Mouse (Mus musculus): ENCODE measurements around the gene Pgpep1. TPM values are rescaled to one million over a fixed set of nuclear protein-coding genes. Genes with fewer than 3 reads are reported as not detected.

Pgpep1 gene
- 33.7 and 37.3 TPM in 2 replicates for polyA plus RNA-seq (2015; fragmentation: Nextera tagmentation; extraction: Ambion mirVana)

- peaks cover 24% of the 10 kb centered on the region for H3K36me3 ChIP-seq
- peak; percentile 59 for ATAC-seq (ENCODE audit: extremely low read depth, insufficient number of reproducible peaks, low FRiP score, low TSS enrichment)
- H3K27ac ChIP-seq (replicated peaks): peak within 1 kb of the TSS; percentile 85
- H3K4me3 ChIP-seq: peak within 1 kb of the TSS; percentile 82
- H3K9ac ChIP-seq: peak within 1 kb of the TSS; percentile 91
- H3K4me2 ChIP-seq: peak within 1 kb of the TSS; percentile 97
- H3K9me3 ChIP-seq: no peaks in the 10 kb centered on the region
- under 1% methylated on average over 14 of the region's 14 CpGs for WGBS
- peaks cover 25% of the 10 kb centered on the region for H3K4me1 ChIP-seq
- H3K27me3 ChIP-seq (replicated peaks): no peaks in the 10 kb centered on the region
Observed at GRCm38 (mm10) chr8:70660273-70660725, at the start of gene Pgpep1. Gene Pgpep1 (minus strand): TSS chr8:70660388.

- Histone ChIP-seq H3K9me3 (no peaks in the 10 kb centered on the region), H3K27ac (replicated peaks) (no peak overlapping the region), H3K4me1 (no peaks in the 10 kb centered on the region), H3K9ac (no peak overlapping the region), H3K36me3 (no peaks in the 10 kb centered on the region), H3K27me3 (replicated peaks) (0 out of 2 replicates have a peak, but pooled peaks cover 13% of the 10 kb centered on the region), H3K4me3 (no peak overlapping the region), H3K4me2 (no peak overlapping the region)
- 82% methylated on average over 9 of the region's 9 CpGs for WGBS
- ATAC-seq (ENCODE audit: extremely low read depth, insufficient number of reproducible peaks, low FRiP score, low TSS enrichment): no peak; the same call in 1 of the 2 replicates
Observed at GRCm38 (mm10) chr8:70709794-70710193, 49.6 kb upstream of the Pgpep1 start.

DNA sequence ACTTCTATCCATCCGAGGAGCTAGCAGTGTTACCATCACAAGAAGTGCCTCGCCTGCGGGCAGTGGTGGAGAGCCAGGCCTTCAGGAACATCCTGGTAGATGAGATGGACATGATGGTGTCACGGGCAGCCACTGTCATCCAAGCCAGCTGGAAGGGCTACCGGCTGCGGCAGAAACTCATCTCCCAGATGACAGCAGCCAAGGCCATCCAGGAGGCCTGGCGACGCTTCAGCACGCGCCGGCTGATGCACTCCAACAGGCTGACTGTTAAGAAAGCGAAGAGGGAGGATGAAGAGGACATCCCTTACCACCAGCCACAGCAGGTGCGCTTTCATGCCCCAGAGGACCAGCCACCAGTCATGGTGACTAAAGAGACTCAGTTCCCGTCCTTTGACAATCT is 48.1 kb upstream of the Pgpep1 start:
- H3K9me3 ChIP-seq: no peaks in the 10 kb centered on the region
- H3K4me3 ChIP-seq: no peak overlapping the region
- no peak overlapping the region for H3K27ac ChIP-seq (replicated peaks)
- H3K4me1 ChIP-seq: 0 out of 2 replicates have a peak, but pooled peaks cover under 1% of the 10 kb centered on the region
- 0 out of 2 replicates have a peak overlapping the region, but pooled peaks have one; percentile 47 for H3K9ac ChIP-seq
- H3K27me3 ChIP-seq (replicated peaks): 0 out of 2 replicates have a peak, but pooled peaks cover 8% of the 10 kb centered on the region
- no peak overlapping the region for H3K4me2 ChIP-seq
- ATAC-seq (ENCODE audit: extremely low read depth, insufficient number of reproducible peaks, low FRiP score, low TSS enrichment): no peak
- WGBS: 78% methylated on average over 14 of the region's 14 CpGs
- H3K36me3 ChIP-seq: peaks cover 4% of the 10 kb centered on the region

DNA sequence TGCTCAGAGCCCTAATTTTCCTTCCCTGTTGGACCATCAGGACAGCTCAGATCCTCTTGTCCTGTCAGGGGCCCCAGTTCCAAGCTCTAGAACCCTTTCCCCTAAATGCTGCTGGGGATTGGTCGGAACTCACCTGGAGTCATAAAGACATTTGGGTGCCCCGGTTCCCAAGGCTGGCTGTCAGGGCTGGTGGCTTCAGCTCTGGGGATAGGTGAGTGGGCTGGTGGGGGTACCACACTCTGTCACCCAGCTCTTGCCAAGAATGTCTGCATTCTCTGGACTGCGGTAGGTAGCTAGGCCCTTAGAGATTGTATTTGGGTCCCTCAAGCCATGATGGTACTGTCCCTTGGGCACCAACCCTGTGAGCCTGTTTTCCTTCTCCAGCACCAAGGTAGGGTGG is 43.1 kb upstream of the Pgpep1 start, which contains the start of gene Iqcn:
TSS of gene Iqcn (plus strand) at position 171 of the 400 bp plus-strand sequence.
- WGBS: 80% methylated on average over 3 of the region's 3 CpGs
- ATAC-seq (ENCODE audit: extremely low read depth, insufficient number of reproducible peaks, low FRiP score, low TSS enrichment): no peak
- Histone ChIP-seq H3K4me2 (peak within 1 kb of the TSS; percentile 87), H3K36me3 (peaks cover 28% of the 10 kb centered on the region), H3K27ac (replicated peaks) (peak within 1 kb of the TSS; percentile 40; the same call in 1 of the 2 replicates), H3K9ac (peak within 1 kb of the TSS; percentile 58), H3K4me1 (peaks cover 26% of the 10 kb centered on the region), H3K9me3 (no peaks in the 10 kb centered on the region), H3K27me3 (replicated peaks) (no peaks in the 10 kb centered on the region), H3K4me3 (no peak within 1 kb of the TSS; the same call in 1 of the 2 replicates)

DNA sequence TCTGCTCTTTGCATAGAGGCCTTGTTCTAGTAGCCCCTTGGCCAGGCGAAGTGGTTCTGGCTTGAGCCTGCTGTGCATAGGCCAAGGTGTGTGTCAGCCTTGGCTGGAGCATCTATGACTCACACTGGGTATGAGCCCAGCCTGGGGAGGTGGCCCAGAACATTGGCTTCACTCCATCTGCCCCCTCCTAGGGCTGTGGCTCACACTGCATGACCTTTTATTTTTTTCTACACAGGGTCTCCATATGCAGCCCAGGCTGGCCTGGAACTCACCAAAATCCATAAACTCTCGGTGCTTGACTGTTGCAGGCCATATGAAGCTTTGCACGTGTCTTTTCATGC is 42.6 kb upstream of the Pgpep1 start:
- no peaks in the 10 kb centered on the region for H3K27me3 ChIP-seq (replicated peaks)
- WGBS: 62% methylated on average over 3 of the region's 3 CpGs
- H3K9ac ChIP-seq: peak overlapping the region; percentile 58
- H3K4me1 ChIP-seq: peaks cover 30% of the 10 kb centered on the region
- H3K36me3 ChIP-seq: peaks cover 28% of the 10 kb centered on the region
- peak overlapping the region; percentile 87; the same call in 1 of the 2 replicates for H3K4me2 ChIP-seq
- H3K9me3 ChIP-seq: no peaks in the 10 kb centered on the region
- H3K4me3 ChIP-seq: no peak overlapping the region; the same call in 1 of the 2 replicates
- no peak for ATAC-seq (ENCODE audit: extremely low read depth, insufficient number of reproducible peaks, low FRiP score, low TSS enrichment)
- peak overlapping the region; percentile 40; the same call in 1 of the 2 replicates for H3K27ac ChIP-seq (replicated peaks)

GRCm38 (mm10) chr8:70701982-70702841 is 42.0 kb upstream of the Pgpep1 start:
- no peak for ATAC-seq (ENCODE audit: extremely low read depth, insufficient number of reproducible peaks, low FRiP score, low TSS enrichment)
- H3K9ac ChIP-seq: peak overlapping the region; percentile 58
- H3K27me3 ChIP-seq (replicated peaks): no peaks in the 10 kb centered on the region
- 87% methylated on average over 2 of the region's 2 CpGs for WGBS
- H3K27ac ChIP-seq (replicated peaks): peak overlapping the region; percentile 40; the same call in 1 of the 2 replicates
- H3K9me3 ChIP-seq: no peaks in the 10 kb centered on the region
- no peak overlapping the region; the same call in 1 of the 2 replicates for H3K4me3 ChIP-seq
- H3K4me1 ChIP-seq: peaks cover 36% of the 10 kb centered on the region
- H3K36me3 ChIP-seq: peaks cover 28% of the 10 kb centered on the region
- H3K4me2 ChIP-seq: peak overlapping the region; percentile 87

- peaks cover 28% of the 10 kb centered on the region for H3K36me3 ChIP-seq
- H3K9ac ChIP-seq: peak overlapping the region; percentile 99
- no peaks in the 10 kb centered on the region for H3K27me3 ChIP-seq (replicated peaks)
- peak overlapping the region; percentile 87 for H3K4me2 ChIP-seq
- no peaks in the 10 kb centered on the region for H3K9me3 ChIP-seq
- 51% methylated on average over 10 of the region's 10 CpGs for WGBS
- peaks cover 45% of the 10 kb centered on the region for H3K4me1 ChIP-seq
- no peak for ATAC-seq (ENCODE audit: extremely low read depth, insufficient number of reproducible peaks, low FRiP score, low TSS enrichment)
- H3K27ac ChIP-seq (replicated peaks): peak overlapping the region; percentile 100
- peak overlapping the region; percentile 77 for H3K4me3 ChIP-seq
Observed at GRCm38 (mm10) chr8:70701048-70701981, 41.1 kb upstream of the Pgpep1 start.

GRCm38 (mm10) chr8:70700555-70700922 is 40.4 kb upstream of the Pgpep1 start:
- WGBS: 0% methylated on average over 20 of the region's 20 CpGs
- Histone ChIP-seq H3K27me3 (replicated peaks) (no peaks in the 10 kb centered on the region), H3K4me2 (peak overlapping the region; percentile 87), H3K4me1 (peaks cover 52% of the 10 kb centered on the region), H3K9me3 (no peaks in the 10 kb centered on the region), H3K27ac (replicated peaks) (peak overlapping the region; percentile 100), H3K9ac (peak overlapping the region; percentile 99), H3K36me3 (peaks cover 28% of the 10 kb centered on the region), H3K4me3 (peak overlapping the region; percentile 77)
- ATAC-seq (ENCODE audit: extremely low read depth, insufficient number of reproducible peaks, low FRiP score, low TSS enrichment): no peak

DNA sequence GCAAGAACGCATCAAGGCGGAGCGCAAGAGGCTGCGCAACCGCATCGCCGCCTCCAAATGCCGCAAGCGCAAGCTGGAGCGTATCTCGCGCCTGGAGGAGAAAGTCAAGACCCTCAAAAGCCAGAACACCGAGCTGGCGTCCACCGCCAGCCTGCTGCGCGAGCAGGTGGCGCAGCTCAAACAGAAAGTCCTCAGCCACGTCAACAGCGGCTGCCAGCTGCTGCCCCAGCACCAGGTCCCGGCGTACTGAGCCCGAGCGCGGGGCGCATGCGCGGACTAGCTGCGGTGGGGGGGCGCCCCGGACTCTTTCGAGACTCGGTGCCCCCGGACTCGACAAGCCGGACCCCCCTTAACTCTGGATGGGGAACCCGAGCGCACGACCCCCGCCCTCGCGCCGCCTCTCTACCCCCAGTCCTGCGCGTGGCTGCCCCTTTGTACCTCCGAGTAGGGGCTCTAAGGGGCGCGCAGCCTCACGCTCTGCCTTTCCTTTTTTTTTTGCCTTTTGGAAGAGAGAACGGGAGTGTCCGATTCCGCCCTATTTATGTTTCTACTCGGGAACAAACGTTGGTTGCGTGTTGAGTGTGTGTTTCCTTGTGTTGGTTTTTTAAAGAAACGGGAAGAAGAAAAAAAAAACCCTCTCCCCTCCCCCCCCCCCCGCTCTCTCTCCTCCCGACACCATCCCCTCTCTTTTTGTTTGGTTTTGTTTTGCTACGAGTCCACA is 39.8 kb upstream of the Pgpep1 start:
- under 1% methylated on average over 58 of the region's 59 CpGs for WGBS
- Histone ChIP-seq H3K4me2 (peak overlapping the region; percentile 87), H3K4me3 (peak overlapping the region; percentile 77), H3K36me3 (peaks cover 28% of the 10 kb centered on the region), H3K27me3 (replicated peaks) (no peaks in the 10 kb centered on the region), H3K9me3 (no peaks in the 10 kb centered on the region), H3K4me1 (peaks cover 58% of the 10 kb centered on the region), H3K9ac (peak overlapping the region; percentile 99), H3K27ac (replicated peaks) (peak overlapping the region; percentile 100)
- no peak for ATAC-seq (ENCODE audit: extremely low read depth, insufficient number of reproducible peaks, low FRiP score, low TSS enrichment)

GRCm38 (mm10) chr8:70699116-70699833 is 39.1 kb upstream of the Pgpep1 start:
- Histone ChIP-seq H3K4me2 (peak overlapping the region; percentile 87), H3K27me3 (replicated peaks) (no peaks in the 10 kb centered on the region), H3K4me3 (peak overlapping the region; percentile 77), H3K9ac (peak overlapping the region; percentile 99), H3K36me3 (peaks cover 28% of the 10 kb centered on the region), H3K4me1 (peaks cover 59% of the 10 kb centered on the region), H3K27ac (replicated peaks) (peak overlapping the region; percentile 100), H3K9me3 (no peaks in the 10 kb centered on the region)
- ATAC-seq (ENCODE audit: extremely low read depth, insufficient number of reproducible peaks, low FRiP score, low TSS enrichment): no peak
- under 1% methylated on average over 77 of the region's 89 CpGs for WGBS
